Mouse (Mus musculus) lung, adult 18-20 months (tissue): ENCODE results near the gene 2410002F23Rik.
"Not testable (repeated sequence)": the region's sequence is repeated elsewhere in the genome, so short reads cannot be mapped to it uniquely, and the experiment has no call there.

Experiments
- DNase-seq, 2 experiments: peaks; one replicate each; pipeline ENCODE4 v3.0.0; 2022; ENCODE audit warnings: mixed read lengths in 2 of 2

The 2410002F23Rik gene

GRCm38 (mm10) chr7:44246055-44246983 lies at the start of gene 2410002F23Rik, which contains the start of gene 1700028J19Rik:
TSS of gene 2410002F23Rik (plus strand) at chr7:44246722.
TSS of gene 1700028J19Rik (minus strand) at chr7:44246695.
- peak; percentile 87 to 89 for DNase-seq

GRCm38 (mm10) chr7:44197891-44198290 lies 48.6 kb upstream of the 2410002F23Rik start, which contains the start of gene Klk1b3:
TSS of gene Klk1b3 (plus strand) at chr7:44198191.
- DNase-seq: no peak

- DNase-seq: not testable (repeated sequence)
These were observed 39.4 kb upstream of the 2410002F23Rik start, which contains the start of gene Klk1b4 for GRCm38 (mm10) chr7:44207135-44207534. TSS of gene Klk1b4 (plus strand) at chr7:44207435.

GRCm38 (mm10) chr7:44208307-44208706 lies 38.2 kb upstream of the 2410002F23Rik start:
- DNase-seq: no peak

GRCm38 (mm10) chr7:44215645-44216044 lies 30.9 kb upstream of the 2410002F23Rik start, which contains the start of gene Klk1b5:
TSS of gene Klk1b5 (plus strand) at chr7:44215945.
- no peak for DNase-seq

- not testable (repeated sequence) for DNase-seq
These were observed 24.9 kb upstream of the 2410002F23Rik start for GRCm38 (mm10) chr7:44221601-44222000.

GRCm38 (mm10) chr7:44222335-44222734 lies 24.2 kb upstream of the 2410002F23Rik start:
- DNase-seq: not testable (repeated sequence)

GRCm38 (mm10) chr7:44225076-44225475 lies 21.4 kb upstream of the 2410002F23Rik start, which contains the start of gene Klk1:
TSS of gene Klk1 (plus strand) at chr7:44225360.
- DNase-seq: peak in 1 of 2 experiments; percentile 10

- no peak for DNase-seq
These were observed 10.6 kb upstream of the 2410002F23Rik start, which contains the start of gene Gm36864 for GRCm38 (mm10) chr7:44235909-44236308. TSS of gene Gm36864 (plus strand) at chr7:44236177.

- no peak for DNase-seq
These were observed 6.6 kb upstream of the 2410002F23Rik start for GRCm38 (mm10) chr7:44239913-44240312.

GRCm38 (mm10) chr7:44240712-44241111 lies 5.8 kb upstream of the 2410002F23Rik start:
- DNase-seq: no peak

- DNase-seq: no peak
These were observed 5.4 kb upstream of the 2410002F23Rik start for GRCm38 (mm10) chr7:44241163-44241562.

- no peak for DNase-seq
These were observed 2.4 kb upstream of the 2410002F23Rik start for GRCm38 (mm10) chr7:44244080-44244479.

- peak; percentile 39 to 44 for DNase-seq
These were observed 505 bp downstream of the 2410002F23Rik start for GRCm38 (mm10) chr7:44246984-44247470.

GRCm38 (mm10) chr7:44247971-44248370 lies 1.4 kb downstream of the 2410002F23Rik start:
- DNase-seq: no peak

- DNase-seq: no peak
These were observed 2.7 kb downstream of the 2410002F23Rik start for GRCm38 (mm10) chr7:44249248-44249647.

- not testable (repeated sequence) for DNase-seq
These were observed 4.3 kb downstream of the 2410002F23Rik start for GRCm38 (mm10) chr7:44250732-44251275.

GRCm38 (mm10) chr7:44253023-44253616 lies 6.6 kb downstream of the 2410002F23Rik start:
- DNase-seq: no peak

- DNase-seq: no peak
These were observed 8.4 kb downstream of the 2410002F23Rik start for GRCm38 (mm10) chr7:44254930-44255329.

GRCm38 (mm10) chr7:44257278-44257677 lies 10.8 kb downstream of the 2410002F23Rik start, which contains the start of gene Acp4:
TSS of gene Acp4 (minus strand) at chr7:44257378.
- DNase-seq: no peak

- no peak for DNase-seq
These were observed 13.9 kb downstream of the 2410002F23Rik start for GRCm38 (mm10) chr7:44260410-44260809.

- no peak for DNase-seq
These were observed 14.6 kb downstream of the 2410002F23Rik start, which contains the start of gene Gm15517 for GRCm38 (mm10) chr7:44261147-44261546. TSS of gene Gm15517 (plus strand) at chr7:44261447.
